ENCODE assay signal across 9 mouse cellular contexts in the genomic region with DNA sequence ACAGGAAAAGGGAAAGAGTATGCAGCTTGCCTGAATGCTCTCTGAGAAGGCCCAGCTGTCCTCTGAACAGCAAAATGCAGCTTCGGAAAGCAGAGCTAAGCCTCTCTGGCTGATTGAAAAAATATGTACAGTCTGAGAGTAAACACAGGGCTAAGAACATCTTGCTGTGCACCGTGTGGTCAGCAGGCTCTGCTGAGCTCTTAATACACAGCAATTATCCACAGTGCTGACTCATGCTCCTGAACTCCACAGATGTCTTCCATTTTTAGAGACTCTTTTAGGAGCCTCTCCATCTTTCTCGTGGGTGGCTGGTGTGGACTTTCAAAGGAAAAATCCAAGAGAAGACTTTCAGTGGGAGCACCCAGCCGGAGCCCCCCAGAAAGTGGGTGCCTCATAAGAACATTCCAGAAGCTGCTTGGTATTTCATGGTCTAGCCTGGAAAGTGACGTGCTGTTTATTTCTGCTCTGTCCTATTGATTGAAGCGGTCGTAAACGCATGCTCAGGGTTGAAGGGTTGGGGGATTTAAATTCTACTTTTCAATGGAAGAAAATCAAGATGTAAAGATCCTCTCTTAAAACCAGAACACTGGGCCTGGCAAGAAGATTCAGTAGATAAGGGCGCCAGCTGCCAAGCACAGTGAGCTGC.
DNase-seq lines count a peak whose midpoint lies in the region; ATAC-seq lines count a peak whose summit lies in the region.
"Had no signal": no experiment of that assay in that cellular context is flagged by ENCODE, and none has a peak within 500 bp of the region (broad histone marks: within the 10 kb centered on the region; RNA-seq: fewer than 3 reads in every experiment).

No protein-coding gene starts in this region.

- H3K9me3 ChIP-seq in embryonic facial prominence, embryonic 10.5 days: no peaks in the 10 kb centered on the region
- H3K9me3 ChIP-seq: megakaryocyte, embryonic 14.5 days had no signal

- H3K27ac ChIP-seq in embryonic facial prominence, embryonic 10.5 days (replicated peaks): 0 out of 2 replicates have a peak overlapping the region, but pooled peaks have one; percentile 1

- peaks cover 49% of the 10 kb centered on the region for H3K4me1 ChIP-seq in embryonic facial prominence, embryonic 10.5 days
- H3K4me1 ChIP-seq: megakaryocyte, embryonic 14.5 days had no signal

- no peaks in the 10 kb centered on the region for H3K27me3 ChIP-seq in embryonic facial prominence, embryonic 10.5 days (replicated peaks; ENCODE audit: low read depth, poor library complexity, severe bottlenecking)
- H3K27me3 ChIP-seq: megakaryocyte, embryonic 14.5 days had no signal

- H3K36me3 ChIP-seq in embryonic facial prominence, embryonic 10.5 days (replicated peaks): no peaks in the 10 kb centered on the region

- DNase-seq in layer of hippocampus, adult 18-20 months (ENCODE audit: low spot score in 2 of 2): peak; percentile 3 to 33
- DNase-seq in layer of hippocampus, postnatal 36 days: no peak
- peak; percentile 48 for DNase-seq in embryonic facial prominence, embryonic 10.5 days (ENCODE audit: low spot score)
- DNase-seq in layer of hippocampus, postnatal 14 days (ENCODE audit: low spot score in 2 of 2): peak; percentile 10 to 12
- DNase-seq in right cerebral cortex, postnatal 25 days: peak; percentile 23
- DNase-seq in cerebellum, adult 9-10 months: no peak
- DNase-seq in adrenal gland, postnatal 14 days: no peak

- ATAC-seq in erythroblast, adult 5-6 weeks (replicated peaks; ENCODE audit: low FRiP score, poor library complexity, severe bottlenecking): no peak

- no peak overlapping the region for H3K4me3 ChIP-seq in embryonic facial prominence, embryonic 10.5 days
- H3K4me3 ChIP-seq: megakaryocyte, embryonic 14.5 days had no signal

- WGBS in embryonic facial prominence, embryonic 10.5 days: 69% methylated on average over 9 of the region's 9 CpGs

Comparison
In these comparisons a context has a peak if more than half of its experiments do, and no peak if none do; other contexts are left out.
1. DNase-seq: peak in layer of hippocampus, adult 18-20 months (2 of 2), embryonic facial prominence, embryonic 10.5 days (single experiment), layer of hippocampus, postnatal 14 days (2 of 2) and right cerebral cortex, postnatal 25 days (single experiment); none in layer of hippocampus, postnatal 36 days (0 of 2), cerebellum, adult 9-10 months (single experiment) and adrenal gland, postnatal 14 days (single experiment).